Mouse (Mus musculus): ENCODE measurements around the gene Lmo1. TPM values are rescaled to one million over a fixed set of nuclear protein-coding genes. Genes with fewer than 3 reads are reported as not detected.

Lmo1 gene
- total RNA-seq, 2 experiments from 2014 or later = 2.3 TPM

GRCm38 (mm10) chr7:109169505-109170440 lies 5.2 kb downstream of the Lmo1 start:
- peak; percentile 49 for DNase-seq
- H3K27ac ChIP-seq = peak overlapping the region; percentile 25; the same call in 1 of the 2 replicates
- TF ChIP-seq CTCF (IDR thresholded peaks at IDR 0.05) = no peak
- intact Hi-C loops (cut with DNase I) = loop anchor here (1.0 to 5.0 kb wide), 2 partner anchors 30 to 48 kb away; no protein-coding TSS in a partner anchor
- H3K4me3 ChIP-seq = peak overlapping the region; percentile 71

GRCm38 (mm10) chr7:109168716-109169115 lies 6.3 kb downstream of the Lmo1 start:
- no peak overlapping the region for H3K4me3 ChIP-seq
- intact Hi-C loops (cut with DNase I) = no loop called here
- no peak for TF ChIP-seq CTCF (IDR thresholded peaks at IDR 0.05)
- DNase-seq = no peak
- no peak overlapping the region for H3K27ac ChIP-seq

- intact Hi-C loops (cut with DNase I) = no loop called here
- no peak overlapping the region for H3K27ac ChIP-seq
- no peak for TF ChIP-seq CTCF (IDR thresholded peaks at IDR 0.05)
- DNase-seq = no peak
- H3K4me3 ChIP-seq = no peak overlapping the region
These were observed 8.9 kb downstream of the Lmo1 start for GRCm38 (mm10) chr7:109165931-109166585.

- no peak for DNase-seq
- TF ChIP-seq CTCF (IDR thresholded peaks at IDR 0.05) = no peak
- Histone ChIP-seq H3K27ac (no peak overlapping the region), H3K4me3 (no peak overlapping the region)
- intact Hi-C loops (cut with DNase I) = no loop called here
These were observed 20.7 kb downstream of the Lmo1 start for GRCm38 (mm10) chr7:109154331-109154730.

GRCm38 (mm10) chr7:109153538-109153937 lies 21.5 kb downstream of the Lmo1 start:
- intact Hi-C loops (cut with DNase I) = no loop called here
- no peak overlapping the region for H3K4me3 ChIP-seq
- no peak overlapping the region for H3K27ac ChIP-seq
- no peak for DNase-seq
- TF ChIP-seq CTCF (IDR thresholded peaks at IDR 0.05) = no peak

- H3K27ac ChIP-seq = no peak overlapping the region
- no peak overlapping the region for H3K4me3 ChIP-seq
- TF ChIP-seq CTCF (IDR thresholded peaks at IDR 0.05) = no peak
- DNase-seq = no peak
- intact Hi-C loops (cut with DNase I) = no loop called here
These were observed 23.9 kb downstream of the Lmo1 start for GRCm38 (mm10) chr7:109151088-109151487.

GRCm38 (mm10) chr7:109145211-109145610 lies 29.8 kb downstream of the Lmo1 start:
- H3K27ac ChIP-seq = no peak overlapping the region
- TF ChIP-seq CTCF (IDR thresholded peaks at IDR 0.05) = no peak
- no peak for DNase-seq
- H3K4me3 ChIP-seq = no peak overlapping the region
- intact Hi-C loops (cut with DNase I) = no loop called here

- Histone ChIP-seq H3K27ac (no peak overlapping the region), H3K4me3 (no peak overlapping the region)
- TF ChIP-seq CTCF (IDR thresholded peaks at IDR 0.05) = 0 out of 2 replicates have a peak, but pooled peaks have one; percentile 10
- intact Hi-C loops (cut with DNase I) = no loop called here
- no peak for DNase-seq
These were observed 30.3 kb downstream of the Lmo1 start for GRCm38 (mm10) chr7:109144705-109145104.

- TF ChIP-seq CTCF (IDR thresholded peaks at IDR 0.05) = no peak
- DNase-seq = no peak
- no peak overlapping the region for H3K27ac ChIP-seq
- H3K4me3 ChIP-seq = no peak overlapping the region
- intact Hi-C loops (cut with DNase I) = no loop called here
These were observed 32.4 kb downstream of the Lmo1 start for GRCm38 (mm10) chr7:109142564-109142963.

- Histone ChIP-seq H3K27ac (no peak overlapping the region), H3K4me3 (no peak overlapping the region)
- TF ChIP-seq CTCF (IDR thresholded peaks at IDR 0.05) = no peak
- DNase-seq = no peak
- intact Hi-C loops (cut with DNase I) = no loop called here
These were observed 33.3 kb downstream of the Lmo1 start for GRCm38 (mm10) chr7:109141753-109142152.

- Histone ChIP-seq H3K4me3 (no peak overlapping the region), H3K27ac (no peak overlapping the region)
- intact Hi-C loops (cut with DNase I) = no loop called here
- TF ChIP-seq CTCF (IDR thresholded peaks at IDR 0.05) = no peak
- DNase-seq = no peak
These were observed 34.0 kb downstream of the Lmo1 start for GRCm38 (mm10) chr7:109141054-109141453.

- intact Hi-C loops (cut with DNase I) = loop anchor here (1.0 to 10.0 kb wide), 4 partner anchors 31 to 283 kb away; no protein-coding TSS in a partner anchor
- Histone ChIP-seq H3K4me3 (no peak overlapping the region), H3K27ac (no peak overlapping the region)
- peak; percentile 99 for TF ChIP-seq CTCF (IDR thresholded peaks at IDR 0.05)
- peak; percentile 89 for DNase-seq
These were observed 35.6 kb downstream of the Lmo1 start for GRCm38 (mm10) chr7:109139405-109139804.

GRCm38 (mm10) chr7:109137441-109137840 lies 37.6 kb downstream of the Lmo1 start:
- TF ChIP-seq CTCF (IDR thresholded peaks at IDR 0.05) = no peak
- H3K4me3 ChIP-seq = no peak overlapping the region
- intact Hi-C loops (cut with DNase I) = loop anchor here (10.0 kb wide), 1 partner anchor 117 kb away; no protein-coding TSS in a partner anchor
- no peak overlapping the region for H3K27ac ChIP-seq
- DNase-seq = peak; percentile 30

Measured in gastrocnemius, adult 2 months (tissue).